20 mouse cellular contexts compared by ENCODE assay signal in genomic region chr1:184606541-184606940, GRCm38 (mm10).
"Had no signal": no experiment of that assay in that cellular context is flagged by ENCODE, and none has a peak within 500 bp of the region (broad histone marks: within the 10 kb centered on the region; RNA-seq: fewer than 3 reads in every experiment).

No protein-coding gene starts in this region.

- H3K4me2 ChIP-seq: liver, embryonic 11.5 days; liver, embryonic 15.5 days; midbrain, embryonic 13.5 days; neural tube, embryonic 13.5 days; stomach, embryonic 15.5 days had no signal

- H3K27ac ChIP-seq: left cerebral cortex, adult 2 months; liver, embryonic 15.5 days; midbrain, embryonic 10.5 days; midbrain, embryonic 13.5 days; neural tube, embryonic 13.5 days; stomach, embryonic 15.5 days had no signal

- H3K4me1 ChIP-seq: liver, embryonic 15.5 days; megakaryocyte, embryonic 14.5 days; stomach, embryonic 15.5 days had no signal

- H3K36me3 ChIP-seq: liver, embryonic 15.5 days; midbrain, embryonic 10.5 days; midbrain, embryonic 13.5 days; neural tube, embryonic 13.5 days; stomach, embryonic 15.5 days had no signal

- DNase-seq: kidney, adult 18-20 months; kidney, postnatal 10 days; kidney, postnatal 36 days; layer of hippocampus, postnatal 36 days; lung, adult 18-20 months; lung, postnatal 14 days; retina, postnatal 1 day; right cerebral cortex, postnatal 25 days; spleen, adult 18-20 months; thymus, postnatal 25 days had no signal

- H3K27me3 ChIP-seq: midbrain, embryonic 13.5 days; neural tube, embryonic 13.5 days; stomach, embryonic 15.5 days had no signal

- ATAC-seq: midbrain, embryonic 13.5 days; midbrain, embryonic 16.5 days had no signal

- H3K4me3 ChIP-seq: left cerebral cortex, adult 2 months; liver, embryonic 15.5 days; megakaryocyte, embryonic 14.5 days; midbrain, embryonic 10.5 days; midbrain, embryonic 13.5 days; myocyte; neural tube, embryonic 13.5 days; stomach, embryonic 15.5 days had no signal

- H3K9ac ChIP-seq: liver, embryonic 15.5 days; midbrain, embryonic 13.5 days; neural tube, embryonic 13.5 days; stomach, embryonic 15.5 days had no signal

- H3K9me3 ChIP-seq: liver, embryonic 15.5 days; megakaryocyte, embryonic 14.5 days; midbrain, embryonic 10.5 days; midbrain, embryonic 13.5 days; neural tube, embryonic 13.5 days; stomach, embryonic 15.5 days had no signal
